Mouse (Mus musculus) T-helper 1 cell (primary cell): ENCODE results near the gene Mrrf.

Experiments used
- in situ Hi-C: fragments of 300-600 bp; cut with MboI, MseI; formaldehyde crosslinking; loops from one replicate; pipeline ENCODE4 v1.15.1; 2025; ENCODE audit warnings: high pct_unique_total_duplicates

Mrrf gene

GRCm38 (mm10) chr2:36224599-36224998, 88.4 kb downstream of the Mrrf start:
- in situ Hi-C loops, result no loop called here

GRCm38 (mm10) chr2:36230366-36230765, 94.2 kb downstream of the Mrrf start, which contains the start of gene Ptgs1:
Gene Ptgs1 (plus strand): TSS chr2:36230426.
- in situ Hi-C loops, result no loop called here

- in situ Hi-C loops, result no loop called here
Observed at GRCm38 (mm10) chr2:36230967-36231366, 94.8 kb downstream of the Mrrf start.

- in situ Hi-C loops, result no loop called here
Observed at GRCm38 (mm10) chr2:36234526-36235368, 98.6 kb downstream of the Mrrf start.

GRCm38 (mm10) chr2:36235917-36236316, 99.7 kb downstream of the Mrrf start:
- in situ Hi-C loops, result no loop called here

GRCm38 (mm10) chr2:36236889-36237288, 100.7 kb downstream of the Mrrf start:
- in situ Hi-C loops, result no loop called here

GRCm38 (mm10) chr2:36237557-36237956, 101.4 kb downstream of the Mrrf start:
- in situ Hi-C loops, result no loop called here

- in situ Hi-C loops, result no loop called here
Observed at GRCm38 (mm10) chr2:36238467-36238866, 102.3 kb downstream of the Mrrf start.

GRCm38 (mm10) chr2:36238951-36239350, 102.8 kb downstream of the Mrrf start:
- in situ Hi-C loops, result no loop called here
